Mouse (Mus musculus) ES-Bruce4 (cell line): ENCODE measurements around the gene Gpr26.

Experiments
- CTCF ChIP-seq: IDR thresholded peaks from one replicate; pipeline ENCODE4 v1.8.1; 2011; ENCODE audit warnings: low read depth, low read length
- EP300 ChIP-seq: IDR thresholded peaks from 2 replicates; pipeline ENCODE4 v1.6.1; 2011; ENCODE audit warnings: low read depth, low read length; ENCODE audit not compliant: insufficient read depth

- TF ChIP-seq CTCF = no peak
- TF ChIP-seq EP300 = no peak
Measured at GRCm38 (mm10) chr7:131970255-131970654, 4.0 kb downstream of the Gpr26 start.
